Mouse (Mus musculus) lung, postnatal 25 days (tissue): ENCODE data around the gene Map4k4.

Experiments used
- DNase-seq: peaks from one replicate; pipeline ENCODE4 v3.0.0; 2022; ENCODE audit warnings: low spot score

Map4k4 gene

GRCm38 (mm10) chr1:39900181-39901005, at the start of gene Map4k4:
Gene Map4k4, plus strand, starts transcription at chr1:39900913.
- DNase-seq, result peak; percentile 85

GRCm38 (mm10) chr1:39855949-39856348, 44.8 kb upstream of the Map4k4 start:
- no peak for DNase-seq

GRCm38 (mm10) chr1:39856795-39857447, 43.8 kb upstream of the Map4k4 start:
- DNase-seq, result no peak

- DNase-seq, result no peak
Observed at GRCm38 (mm10) chr1:39857448-39857820, 43.3 kb upstream of the Map4k4 start.

GRCm38 (mm10) chr1:39859213-39859612, 41.5 kb upstream of the Map4k4 start:
- DNase-seq, result no peak

- no peak for DNase-seq
Observed at GRCm38 (mm10) chr1:39866367-39867141, 34.2 kb upstream of the Map4k4 start.

GRCm38 (mm10) chr1:39867142-39867525, 33.6 kb upstream of the Map4k4 start:
- DNase-seq, result no peak

- peak; percentile 20 for DNase-seq
Observed at GRCm38 (mm10) chr1:39867966-39868593, 32.6 kb upstream of the Map4k4 start.

GRCm38 (mm10) chr1:39868825-39869571, 31.7 kb upstream of the Map4k4 start:
- DNase-seq, result no peak

- DNase-seq, result no peak
Observed at GRCm38 (mm10) chr1:39869721-39870201, 31.0 kb upstream of the Map4k4 start.

- DNase-seq, result no peak
Observed at GRCm38 (mm10) chr1:39877981-39878380, 22.7 kb upstream of the Map4k4 start.

GRCm38 (mm10) chr1:39882505-39882904, 18.2 kb upstream of the Map4k4 start:
- no peak for DNase-seq

GRCm38 (mm10) chr1:39884803-39885515, 15.8 kb upstream of the Map4k4 start:
- DNase-seq, result no peak

GRCm38 (mm10) chr1:39887997-39888396, 12.7 kb upstream of the Map4k4 start:
- DNase-seq, result no peak

- DNase-seq, result no peak
Observed at GRCm38 (mm10) chr1:39889429-39889828, 11.3 kb upstream of the Map4k4 start.

GRCm38 (mm10) chr1:39889973-39890372, 10.7 kb upstream of the Map4k4 start:
- no peak for DNase-seq

- DNase-seq, result no peak
Observed at GRCm38 (mm10) chr1:39893153-39893880, 7.4 kb upstream of the Map4k4 start.

- no peak for DNase-seq
Observed at GRCm38 (mm10) chr1:39895097-39895496, 5.6 kb upstream of the Map4k4 start.

GRCm38 (mm10) chr1:39895506-39895905, 5.2 kb upstream of the Map4k4 start:
- DNase-seq, result peak; percentile 37

- peak; percentile 53 for DNase-seq
Observed at GRCm38 (mm10) chr1:39896581-39896980, 4.1 kb upstream of the Map4k4 start.
